Mouse (Mus musculus) olfactory bulb, adult 2 months (tissue): ENCODE measurements around the gene Zmiz1. TPM values are rescaled to one million over a fixed set of nuclear protein-coding genes. Genes with fewer than 3 reads are reported as not detected.
A peak's percentile ranks its signal among the peaks of the same experiment; 100 is the strongest.

ENCODE experiments used
- H3K27ac ChIP-seq: fragments of 200-500 bp; 2 replicates; pipeline ENCODE4 v1.5.1; 2012; ENCODE audit warnings: low read depth, low read length; ENCODE audit not compliant: insufficient read depth
- H3K4me1 ChIP-seq: fragments of 200-500 bp; 2 replicates; pipeline ENCODE4 v1.6.1; 2012; ENCODE audit warnings: low read length; ENCODE audit not compliant: control insufficient read depth, insufficient read depth
- H3K4me3 ChIP-seq: fragments of 200-500 bp; 2 replicates; pipeline ENCODE4 v1.5.1; 2012; ENCODE audit warnings: mild to moderate bottlenecking, low read depth, low read length, moderate library complexity; ENCODE audit not compliant: insufficient read depth
- CTCF ChIP-seq: fragments of 200-500 bp; IDR thresholded peaks from 2 replicates; pipeline ENCODE4 v1.5.1; 2012; ENCODE audit warnings: low read depth, mild to moderate bottlenecking, low read length, moderate library complexity; ENCODE audit not compliant: insufficient read depth
- POLR2A ChIP-seq: fragments of 200-500 bp; IDR thresholded peaks from 2 replicates; pipeline ENCODE4 v1.6.1; 2012; ENCODE audit warnings: mild to moderate bottlenecking, low read depth, low read length, moderate library complexity; ENCODE audit not compliant: insufficient read depth
- WGBS: fragments of 180-500 bp; shearing (Covaris S2); methylation state at CpG from one replicate; pipeline ENCODE4 v1.1.7; 2018; 5-methylcytosine and 5-hydroxymethylcytosine counted together
- polyA plus RNA-seq: library from polyadenylated mRNA; stranded (reverse); fragments of >200 nt; gene quantifications from 2 replicates; pipeline ENCODE4 v1.2.4, GENCODE M21; 2012; ENCODE audit warnings: low replicate concordance; ENCODE audit not compliant: missing spikeins, insufficient read depth, insufficient read length

The Zmiz1 gene
- polyA plus RNA-seq, 1 experiment = not detected

DNA sequence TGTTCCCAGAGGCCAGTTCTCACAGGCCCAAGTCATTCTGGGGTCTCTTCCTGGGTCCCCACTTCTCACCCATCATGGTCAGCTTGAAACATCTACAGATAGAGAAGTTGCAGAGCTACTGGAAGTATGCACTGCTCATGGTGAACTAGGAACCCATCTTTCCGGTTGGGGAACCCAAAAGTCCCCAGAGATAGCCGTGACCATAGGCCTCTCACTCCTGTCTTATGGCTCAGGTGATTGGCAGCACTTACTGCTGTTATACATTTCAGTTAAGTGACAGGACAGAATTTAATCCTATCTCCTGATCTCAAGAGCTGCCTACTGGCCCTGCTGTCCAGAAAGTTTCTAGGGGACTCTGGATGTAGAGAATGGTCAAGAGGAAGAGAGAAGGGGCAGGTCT lies 24.3 kb downstream of the Zmiz1 start:
- H3K4me3 ChIP-seq = no peak overlapping the region
- WGBS = 90% methylated on average over 2 of the region's 2 CpGs
- peaks cover 60% of the 10 kb centered on the region for H3K4me1 ChIP-seq
- H3K27ac ChIP-seq = no peak overlapping the region
- TF ChIP-seq POLR2A (no peak), CTCF (no peak)

DNA sequence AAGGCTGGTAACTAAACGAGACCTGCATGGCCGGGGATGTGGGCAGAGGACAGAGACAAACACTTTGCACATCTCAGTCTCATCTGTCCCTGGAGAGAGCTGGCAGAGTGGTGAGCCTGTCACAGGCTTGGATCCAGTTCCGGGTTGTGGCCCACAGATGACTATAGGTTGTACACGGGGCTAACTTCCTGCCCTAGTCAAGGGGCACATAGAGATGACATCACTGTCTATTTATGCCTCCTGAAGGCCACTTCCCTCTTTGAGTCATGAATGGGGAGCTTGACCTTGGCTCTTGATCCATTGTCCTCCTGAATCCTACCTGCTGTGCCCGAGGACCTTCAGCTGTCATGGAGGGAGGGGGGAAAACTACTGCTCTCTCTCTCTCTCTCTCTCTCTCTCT lies 25.1 kb downstream of the Zmiz1 start:
- Histone ChIP-seq H3K4me3 (no peak overlapping the region), H3K4me1 (peaks cover 62% of the 10 kb centered on the region), H3K27ac (no peak overlapping the region)
- TF ChIP-seq CTCF = no peak
- TF ChIP-seq POLR2A = no peak
- 72% methylated on average over 5 of the region's 5 CpGs for WGBS

DNA sequence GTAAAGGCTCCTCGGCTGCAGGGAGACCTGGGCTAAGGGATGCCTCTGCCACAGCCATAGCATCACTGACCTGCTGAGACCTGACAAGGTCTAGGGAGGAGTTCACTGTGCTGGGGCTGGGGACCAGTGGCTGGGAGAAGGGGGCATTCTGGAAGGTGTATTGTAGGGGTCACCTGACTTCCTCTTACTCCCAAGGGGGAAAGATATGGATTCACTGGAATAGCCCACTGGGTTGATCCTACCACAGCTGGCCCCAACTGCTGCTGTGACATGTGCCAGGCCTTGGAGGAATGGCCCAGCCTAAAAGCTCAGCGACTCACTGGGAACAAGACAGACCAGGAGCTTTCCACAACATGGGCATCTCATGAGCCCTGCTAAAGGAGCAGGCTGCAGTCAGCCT lies 27.2 kb downstream of the Zmiz1 start:
- peaks cover 56% of the 10 kb centered on the region for H3K4me1 ChIP-seq
- TF ChIP-seq CTCF (no peak), POLR2A (no peak)
- WGBS = 87% methylated on average over 2 of the region's 2 CpGs
- no peak overlapping the region for H3K4me3 ChIP-seq
- H3K27ac ChIP-seq = no peak overlapping the region

DNA sequence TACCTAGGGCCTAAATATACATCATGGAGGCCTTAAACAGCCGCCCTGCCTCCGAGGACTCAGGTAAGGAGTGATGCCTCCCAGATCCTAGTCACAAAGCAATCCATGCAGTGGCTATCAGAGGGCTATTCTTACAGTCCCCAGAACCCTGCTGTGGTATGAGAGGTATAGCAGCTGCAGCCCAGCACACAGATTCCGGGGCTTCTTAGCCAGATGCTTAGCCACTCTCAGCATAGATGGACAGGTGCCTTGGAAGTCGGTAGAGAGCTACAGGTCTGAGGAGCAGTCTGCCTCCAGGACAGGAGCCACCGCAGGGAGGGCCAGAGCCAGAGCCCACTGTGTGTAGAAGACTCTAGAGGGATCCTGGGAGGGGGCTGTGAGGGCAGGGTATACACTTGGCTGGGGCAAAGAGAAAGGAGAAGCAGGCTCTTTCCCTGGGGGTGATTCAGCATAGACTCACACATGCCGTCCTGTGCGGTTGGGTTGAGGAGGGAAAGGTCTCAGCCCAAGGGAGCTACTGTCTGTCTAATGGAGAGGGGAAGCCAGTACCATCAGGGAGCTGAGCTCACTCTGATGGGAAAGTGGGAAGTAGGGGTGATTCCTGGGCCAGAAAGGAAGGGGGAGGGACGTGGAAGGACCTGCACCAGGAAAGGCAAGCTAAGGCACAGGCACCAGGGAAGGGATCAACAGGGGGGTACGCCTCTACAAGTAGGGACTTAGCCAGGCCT lies 27.9 kb downstream of the Zmiz1 start:
- TF ChIP-seq CTCF (no peak), POLR2A (no peak)
- peaks cover 52% of the 10 kb centered on the region for H3K4me1 ChIP-seq
- no peak overlapping the region for H3K27ac ChIP-seq
- no peak overlapping the region for H3K4me3 ChIP-seq
- WGBS = 81% methylated on average over 9 of the region's 9 CpGs

DNA sequence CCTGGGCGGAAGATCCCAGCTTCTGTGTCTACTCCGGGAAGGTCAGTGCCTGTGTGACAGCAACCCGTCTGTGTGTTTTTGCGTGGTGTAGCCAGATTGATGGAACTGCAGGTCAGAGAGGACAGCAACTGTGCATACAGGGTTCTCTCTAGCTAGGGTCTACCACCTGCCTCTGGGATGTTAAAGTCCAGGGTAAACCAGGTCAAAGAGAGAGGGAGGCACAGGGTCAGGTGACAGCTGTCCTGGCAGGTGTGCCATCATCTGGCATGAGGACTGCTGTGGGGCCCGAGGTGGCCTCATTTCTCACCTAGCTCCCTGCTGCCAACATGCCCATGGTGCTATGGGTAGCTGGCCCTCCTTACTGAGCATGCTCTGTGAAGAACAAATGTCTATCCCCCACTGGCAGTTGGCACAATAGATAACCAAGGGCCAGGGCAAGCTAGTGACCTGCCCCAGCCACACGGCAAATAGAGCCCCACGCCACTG lies 28.5 kb downstream of the Zmiz1 start:
- H3K4me3 ChIP-seq = no peak overlapping the region
- TF ChIP-seq POLR2A (no peak), CTCF (no peak)
- peak overlapping the region; percentile 49 for H3K27ac ChIP-seq
- H3K4me1 ChIP-seq = peaks cover 55% of the 10 kb centered on the region
- WGBS = 79% methylated on average over 7 of the region's 7 CpGs

DNA sequence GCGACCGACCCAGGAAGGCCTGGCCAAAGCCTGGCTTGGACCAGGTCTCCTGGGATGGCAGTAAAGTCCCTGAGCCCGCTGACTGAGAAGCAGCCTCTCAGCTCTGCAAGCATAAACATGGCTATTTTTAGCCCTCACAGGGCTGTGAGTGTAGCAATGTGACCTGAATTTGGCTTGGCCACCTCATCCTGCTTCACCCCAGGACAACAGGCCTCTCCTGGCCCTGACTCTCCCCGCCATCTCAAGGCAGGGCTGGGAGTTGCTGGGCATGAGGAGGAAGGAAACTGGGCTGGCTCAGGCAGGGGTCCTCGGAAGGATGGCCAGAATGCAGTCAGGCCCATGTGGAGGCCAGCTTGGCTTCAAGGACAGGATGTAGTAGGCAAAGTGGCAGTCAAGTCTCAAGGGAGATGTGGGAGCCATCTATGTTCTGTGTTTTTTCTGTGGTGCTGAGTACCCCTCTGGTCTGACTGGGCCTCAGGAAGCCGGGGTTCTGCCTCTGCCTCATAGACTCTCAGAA lies 29.2 kb downstream of the Zmiz1 start:
- 63% methylated on average over 6 of the region's 6 CpGs for WGBS
- H3K4me1 ChIP-seq = peaks cover 59% of the 10 kb centered on the region
- peak overlapping the region; percentile 72 for H3K27ac ChIP-seq
- no peak overlapping the region for H3K4me3 ChIP-seq
- TF ChIP-seq CTCF = no peak
- no peak for TF ChIP-seq POLR2A

DNA sequence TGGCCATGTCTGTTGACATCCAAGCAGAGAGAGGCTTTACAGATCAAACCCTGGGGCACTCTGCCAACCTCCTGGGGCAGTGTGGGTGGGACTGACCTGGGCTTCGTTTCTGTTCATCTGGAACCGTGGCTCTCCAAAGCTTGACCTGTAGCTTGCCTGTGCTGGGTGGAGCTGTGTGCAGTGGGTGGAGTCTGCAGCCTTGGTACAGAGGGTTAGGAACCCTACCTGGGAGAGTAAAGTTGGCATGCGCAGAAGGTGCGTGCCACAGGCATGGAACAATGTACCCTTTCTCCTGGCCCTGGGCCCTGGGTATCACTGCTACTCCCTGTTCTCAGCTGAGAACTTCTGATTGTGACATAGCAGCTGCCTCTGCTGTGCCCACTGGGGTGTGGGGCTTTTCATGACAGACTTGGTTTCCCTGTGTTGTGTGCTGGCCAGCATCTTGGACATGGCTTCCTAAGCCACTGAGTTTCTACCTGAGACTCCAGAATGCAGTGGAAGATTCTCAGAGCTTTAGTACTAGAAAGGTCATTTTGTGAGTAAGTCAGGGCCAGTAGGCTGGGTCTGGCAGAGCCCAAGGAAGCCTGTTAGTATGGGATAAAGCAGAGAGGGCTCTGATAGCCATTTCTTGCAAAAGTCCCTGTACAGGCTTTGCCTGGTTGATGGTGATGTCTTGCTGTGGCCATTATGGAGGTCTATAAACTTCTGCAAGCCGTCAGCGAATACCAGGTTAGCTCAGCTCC lies 30.5 kb downstream of the Zmiz1 start:
- Histone ChIP-seq H3K27ac (no peak overlapping the region), H3K4me1 (peaks cover 65% of the 10 kb centered on the region), H3K4me3 (no peak overlapping the region)
- 80% methylated on average over 6 of the region's 6 CpGs for WGBS
- no peak for TF ChIP-seq CTCF
- TF ChIP-seq POLR2A = no peak

DNA sequence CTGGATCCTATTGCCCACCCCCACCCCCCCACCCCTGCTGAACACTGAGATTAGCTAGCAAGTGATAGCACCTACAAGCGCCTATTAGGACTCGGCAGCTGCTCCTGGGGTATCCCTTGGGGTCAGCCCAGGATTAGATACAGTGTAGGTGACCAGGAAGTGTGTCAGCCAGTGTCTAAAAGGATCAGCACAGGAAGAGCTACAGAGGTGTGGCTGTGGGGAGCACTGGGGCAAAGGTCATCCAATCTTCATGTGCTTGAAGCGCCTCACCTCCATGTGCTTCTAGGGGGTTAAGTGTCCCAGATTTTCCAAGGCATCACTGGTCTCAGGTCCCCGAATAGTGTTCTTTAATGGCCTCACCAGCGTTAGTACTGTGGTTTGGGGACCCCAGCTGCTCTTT lies 33.0 kb downstream of the Zmiz1 start:
- peaks cover 62% of the 10 kb centered on the region for H3K4me1 ChIP-seq
- WGBS = 87% methylated on average over 5 of the region's 5 CpGs

More for the DNA sequence above, 33.0 kb downstream of the Zmiz1 start:
- Histone ChIP-seq H3K27ac (no peak overlapping the region), H3K4me3 (no peak overlapping the region)
- no peak for TF ChIP-seq POLR2A
- TF ChIP-seq CTCF = no peak
